Mouse (Mus musculus): Measurements from ENCODE around the gene Pcare. TPM values are rescaled to one million over a fixed set of nuclear protein-coding genes. Genes with fewer than 3 reads are reported as not detected.

Gene Pcare
- polyA plus RNA-seq (2012; rRNA removed) = 0.01 TPM in 1 of 2 replicates, not detected in the other

GRCm38 (mm10) chr17:71752831-71753230 is at the start of gene Pcare:
TSS of gene Pcare (minus strand) at chr17:71752894.

GRCm38 (mm10) chr17:71768173-71768572 is 15.5 kb upstream of the Pcare start, which contains the start of gene Clip4:
TSS of gene Clip4 (plus strand) at chr17:71768473.

Other genes with a start within 250 kb of the Pcare start
- 2.9 and 3.2 TPM in 2 replicates for gene Ndc80, start 226.0 kb downstream of the Pcare start, polyA plus RNA-seq (2012; rRNA removed)
- 1.2 and 1.7 TPM in 2 replicates for gene Spdya, start 200.8 kb downstream of the Pcare start, polyA plus RNA-seq (2012; rRNA removed)
- gene Wdr43, start 137.0 kb downstream of the Pcare start, polyA plus RNA-seq (2012; rRNA removed) = 30.0 and 32.7 TPM in 2 replicates
- gene Togaram2, start 79.6 kb downstream of the Pcare start, polyA plus RNA-seq (2012; rRNA removed) = 1.6 TPM in 2 replicates
- 24.1 and 24.2 TPM in 2 replicates for gene Clip4, start 15.6 kb upstream of the Pcare start, polyA plus RNA-seq (2012; rRNA removed)

All from central nervous system, embryonic 18 days (tissue).